Mouse (Mus musculus) ES-Bruce4 (cell line): ENCODE measurements around the gene Otud4.

ENCODE experiments used
- CTCF ChIP-seq: IDR thresholded peaks from one replicate; pipeline ENCODE4 v1.8.1; 2011; ENCODE audit warnings: low read depth, low read length
- EP300 ChIP-seq: IDR thresholded peaks from 2 replicates; pipeline ENCODE4 v1.6.1; 2011; ENCODE audit warnings: low read depth, low read length; ENCODE audit not compliant: insufficient read depth
- POLR2A ChIP-seq: IDR thresholded peaks from one replicate; pipeline ENCODE4 v1.8.1; 2011; ENCODE audit warnings: low read length; ENCODE audit not compliant: insufficient read depth

DNA sequence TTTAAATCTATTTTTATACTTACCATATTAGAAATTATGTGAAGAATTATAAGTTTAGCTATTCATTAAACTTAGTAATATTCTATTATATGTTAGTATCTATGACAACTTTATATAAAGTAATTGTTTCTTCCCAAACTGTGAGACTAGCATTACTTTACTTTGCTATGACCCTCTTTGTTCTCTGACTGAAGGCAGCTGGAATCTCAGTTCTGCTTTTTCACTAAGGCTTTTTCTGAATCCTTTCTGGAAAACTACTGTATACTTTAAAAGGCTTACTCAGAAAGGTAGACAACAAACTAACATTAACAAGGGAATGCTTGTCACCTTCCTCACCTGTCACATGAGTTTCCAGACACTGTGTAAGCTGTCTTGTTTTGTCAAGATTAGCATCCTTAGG is 83.9 kb downstream of the Otud4 start:
- TF ChIP-seq EP300 (no peak), CTCF (no peak), POLR2A (no peak)
